Comparison of ENCODE assay signal across 9 mouse cellular contexts in the genomic region with DNA sequence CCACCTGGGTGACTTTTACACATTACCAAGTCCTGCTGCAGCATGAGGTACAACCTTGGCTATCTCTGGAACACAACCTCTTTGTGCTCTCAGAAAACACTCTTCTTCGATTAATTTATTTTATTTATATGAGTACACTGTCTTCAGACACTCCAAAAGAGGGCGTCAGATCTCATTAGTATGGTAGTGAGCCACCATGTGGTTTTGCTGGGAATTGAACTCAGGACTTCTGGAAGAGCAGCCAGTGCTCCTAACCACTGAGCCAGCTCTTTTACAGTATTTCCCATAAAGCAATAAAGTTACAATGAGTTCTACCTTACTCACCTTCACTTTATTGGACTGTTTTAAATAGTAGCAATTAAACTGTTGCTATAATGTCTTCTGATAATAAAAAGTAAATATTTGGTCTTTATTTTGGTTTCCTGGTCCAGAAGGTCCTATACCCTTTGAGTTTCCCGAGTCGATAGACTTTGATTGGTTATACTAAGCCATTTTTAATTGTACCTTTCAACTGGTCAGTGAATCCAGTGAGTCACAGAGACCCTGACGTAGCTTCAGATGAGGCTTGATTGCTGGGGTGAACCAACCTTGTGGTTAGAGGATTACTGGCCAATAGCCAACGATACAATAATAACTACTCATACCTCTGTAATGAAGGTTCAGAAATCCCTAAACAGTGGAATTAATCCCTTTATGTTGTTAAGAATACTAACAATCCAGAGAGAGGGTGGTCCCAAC. TPM values are rescaled to one million over a fixed set of nuclear protein-coding genes. Genes with fewer than 3 reads are reported as not detected.
A peak's percentile ranks its signal among the peaks of the same experiment; 100 is the strongest.
DNase-seq lines count a peak whose midpoint lies in the region; ATAC-seq and TF ChIP-seq lines count a peak whose summit lies in the region.
"Had no signal": no experiment of that assay in that cellular context is flagged by ENCODE, and none has a peak within 500 bp of the region (broad histone marks: within the 10 kb centered on the region; RNA-seq: fewer than 3 reads in every experiment).

No protein-coding gene starts in this region.

- TF ChIP-seq EP300 in heart, adult 2 months (IDR thresholded peaks at IDR 0.05; ENCODE audit: insufficient read depth, low read depth, low read length): no peak

- no peak overlapping the region for H3K9ac ChIP-seq in heart, adult 2 months (ENCODE audit: low read depth, low read length)
- H3K9ac ChIP-seq in midbrain, embryonic 12.5 days (replicated peaks): no peak overlapping the region
- H3K9ac ChIP-seq in midbrain, embryonic 13.5 days (replicated peaks): no peak overlapping the region
- no peak overlapping the region for H3K9ac ChIP-seq in stomach, embryonic 15.5 days
- H3K9ac ChIP-seq: embryonic facial prominence, embryonic 12.5 days had no signal

- no peak overlapping the region for H3K27ac ChIP-seq in heart, adult 2 months
- no peak overlapping the region for H3K27ac ChIP-seq in midbrain, embryonic 12.5 days (replicated peaks)
- no peak overlapping the region for H3K27ac ChIP-seq in midbrain, embryonic 13.5 days
- H3K27ac ChIP-seq in stomach, embryonic 15.5 days: no peak overlapping the region
- H3K27ac ChIP-seq: embryonic facial prominence, embryonic 12.5 days; macrophage had no signal

- TF ChIP-seq POLR2A in heart, adult 2 months (IDR thresholded peaks at IDR 0.05; ENCODE audit: insufficient read depth, low read depth, low read length): no peak

- H3K4me3 ChIP-seq in heart, adult 2 months: no peak overlapping the region
- no peak overlapping the region for H3K4me3 ChIP-seq in midbrain, embryonic 12.5 days
- H3K4me3 ChIP-seq in midbrain, embryonic 13.5 days (replicated peaks): no peak overlapping the region
- H3K4me3 ChIP-seq in stomach, embryonic 15.5 days (replicated peaks): no peak overlapping the region

- 67% methylated on average over 6 of the region's 6 CpGs for WGBS in heart, adult 2 months
- 65% methylated on average over 6 of the region's 6 CpGs for WGBS in midbrain, embryonic 12.5 days
- WGBS in midbrain, embryonic 13.5 days: 70% methylated on average over 6 of the region's 6 CpGs
- 60% methylated on average over 6 of the region's 6 CpGs for WGBS in stomach, embryonic 15.5 days

- intact Hi-C loops in heart, adult 2 months (cut with DNase I): no loop called here

- no peak for DNase-seq in heart, adult 2 months
- DNase-seq in heart, adult 9 months (ENCODE audit: low spot score in 2 of 2): no peak
- peak; percentile 48 for DNase-seq in MN1 (ENCODE audit: low spot score)

- ATAC-seq in midbrain, embryonic 12.5 days (ENCODE audit: low FRiP score, low read depth): no peak
- no peak for ATAC-seq in midbrain, embryonic 13.5 days
- ATAC-seq in stomach, embryonic 15.5 days (ENCODE audit: insufficient read depth, low FRiP score, low read depth): 0 out of 2 replicates have a peak, but pooled peaks have one; percentile 5
- no peak for ATAC-seq in erythroblast, adult 5-6 weeks (replicated peaks; ENCODE audit: low FRiP score, poor library complexity, severe bottlenecking)

- no peaks in the 10 kb centered on the region for H3K36me3 ChIP-seq in heart, adult 2 months (ENCODE audit: control insufficient read depth, insufficient read depth, low read length)
- H3K36me3 ChIP-seq in midbrain, embryonic 12.5 days: no peaks in the 10 kb centered on the region
- H3K36me3 ChIP-seq in midbrain, embryonic 13.5 days: no peaks in the 10 kb centered on the region
- no peaks in the 10 kb centered on the region for H3K36me3 ChIP-seq in stomach, embryonic 15.5 days
- H3K36me3 ChIP-seq: embryonic facial prominence, embryonic 12.5 days had no signal

- 0 out of 2 replicates have a peak overlapping the region, but pooled peaks have one; percentile 57 for H3K4me2 ChIP-seq in midbrain, embryonic 12.5 days (replicated peaks)
- no peak overlapping the region for H3K4me2 ChIP-seq in midbrain, embryonic 13.5 days (replicated peaks)
- H3K4me2 ChIP-seq in stomach, embryonic 15.5 days: no peak overlapping the region

- TF ChIP-seq CTCF in heart, adult 2 months (IDR thresholded peaks at IDR 0.05): 0 out of 2 replicates have a peak, but pooled peaks have one; percentile 7

- no peaks in the 10 kb centered on the region for H3K79me2 ChIP-seq in heart, adult 2 months (replicated peaks; ENCODE audit: control insufficient read depth, insufficient read depth, low read length)

- H3K4me1 ChIP-seq in heart, adult 2 months (ENCODE audit: control insufficient read depth, insufficient read depth, low read length): peaks cover 3% of the 10 kb centered on the region
- peaks cover 9% of the 10 kb centered on the region; the same call in 1 of the 2 replicates for H3K4me1 ChIP-seq in midbrain, embryonic 12.5 days
- peaks cover 10% of the 10 kb centered on the region for H3K4me1 ChIP-seq in midbrain, embryonic 13.5 days (replicated peaks)
- peaks cover 10% of the 10 kb centered on the region for H3K4me1 ChIP-seq in stomach, embryonic 15.5 days

- H3K27me3 ChIP-seq in heart, adult 2 months (ENCODE audit: control insufficient read depth, insufficient read depth, low read length): no peaks in the 10 kb centered on the region
- H3K27me3 ChIP-seq in midbrain, embryonic 12.5 days: peaks cover 65% of the 10 kb centered on the region
- H3K27me3 ChIP-seq in midbrain, embryonic 13.5 days: peaks cover 53% of the 10 kb centered on the region
- H3K27me3 ChIP-seq in stomach, embryonic 15.5 days (replicated peaks): peaks cover 21% of the 10 kb centered on the region

- H3K9me3 ChIP-seq in midbrain, embryonic 12.5 days: no peaks in the 10 kb centered on the region
- no peaks in the 10 kb centered on the region for H3K9me3 ChIP-seq in midbrain, embryonic 13.5 days
- H3K9me3 ChIP-seq in stomach, embryonic 15.5 days: no peaks in the 10 kb centered on the region
- H3K9me3 ChIP-seq: embryonic facial prominence, embryonic 12.5 days had no signal

RNA-seq across cellular contexts. Expression of gene Rhou, which starts 26.1 kb away (rescaled TPM):
- 1 to 10 TPM; 5.5 to 5.8 TPM for total RNA-seq in heart, adult 2 months (2021)
- polyA plus RNA-seq in heart, adult 2 months (2012; rRNA removed): 4.1 and 5.1 TPM in 2 replicates
- 8.3 and 8.4 TPM in 2 replicates for polyA plus RNA-seq in midbrain, embryonic 12.5 days (2016; fragmentation: Nextera tagmentation; extraction: Ambion mirVana)
- polyA plus RNA-seq in midbrain, embryonic 13.5 days (2015; fragmentation: Nextera tagmentation; extraction: Ambion mirVana): 9.3 and 11.6 TPM in 2 replicates
- 8.9 and 9.6 TPM in 2 replicates for polyA plus RNA-seq in stomach, embryonic 15.5 days (2015; fragmentation: Nextera tagmentation; extraction: Ambion mirVana)
- 6.9 and 9.0 TPM in 2 replicates for total RNA-seq in erythroblast, adult 5-6 weeks (2015; ENCODE audit: low replicate concordance)
- 9.6 and 9.8 TPM in 2 replicates for total RNA-seq in erythroblast, adult 5-6 weeks (2017; ENCODE audit: low replicate concordance)
